Mouse (Mus musculus) intestine, embryonic 15.5 days (tissue): ENCODE measurements around the gene Chchd6. TPM values are rescaled to one million over a fixed set of nuclear protein-coding genes. Genes with fewer than 3 reads are reported as not detected.

Source experiments
- ATAC-seq: fragments of 200-750 bp; cut with Nextera tagmentation; 2 replicates; pipeline ENCODE4 v1.8.0; 2017; ENCODE audit warnings: moderate TSS enrichment, moderate library complexity
- H3K27ac ChIP-seq: fragments of 300-500 bp; sonication (generic); 2 replicates; pipeline ENCODE4 v1.5.1; 2015; ENCODE audit warnings: mild to moderate bottlenecking, inconsistent platforms
- H3K27me3 ChIP-seq: fragments of 300-500 bp; sonication (generic); replicated peaks from 2 replicates; pipeline ENCODE4 v1.6.1; 2015; ENCODE audit warnings: inconsistent platforms
- H3K36me3 ChIP-seq: fragments of 300-500 bp; sonication (generic); 2 replicates; pipeline ENCODE4 v1.6.1; 2015; ENCODE audit warnings: inconsistent platforms
- H3K4me1 ChIP-seq: fragments of 300-500 bp; sonication (generic); replicated peaks from 2 replicates; pipeline ENCODE4 v1.6.1; 2015; ENCODE audit warnings: inconsistent platforms
- H3K4me2 ChIP-seq: fragments of 300-500 bp; sonication (generic); replicated peaks from 2 replicates; pipeline ENCODE4 v1.6.1; 2015; ENCODE audit warnings: mild to moderate bottlenecking, inconsistent platforms
- H3K4me3 ChIP-seq: fragments of 300-500 bp; sonication (generic); replicated peaks from 2 replicates; pipeline ENCODE4 v1.5.1; 2015; ENCODE audit warnings: inconsistent platforms
- H3K9ac ChIP-seq: fragments of 300-500 bp; sonication (generic); 2 replicates; pipeline ENCODE4 v1.6.1; 2015; ENCODE audit warnings: inconsistent platforms
- H3K9me3 ChIP-seq: fragments of 300-500 bp; sonication (generic); 2 replicates; pipeline ENCODE4 v1.6.1; 2016; ENCODE audit warnings: inconsistent platforms
- WGBS: fragments of 180-500 bp; shearing (Covaris S2); methylation state at CpG from one replicate; pipeline ENCODE4 v1.1.7; 2015; 5-methylcytosine and 5-hydroxymethylcytosine counted together
- polyA plus RNA-seq: library from polyadenylated mRNA; unstranded; fragments of >200 nt; fragmentation: Nextera tagmentation; extraction: Ambion mirVana; gene quantifications from 2 replicates; pipeline ENCODE4 v1.2.1, GENCODE M21; 2015

The Chchd6 gene
- polyA plus RNA-seq, 1 experiment from 2014 or later: 40.6 TPM

DNA sequence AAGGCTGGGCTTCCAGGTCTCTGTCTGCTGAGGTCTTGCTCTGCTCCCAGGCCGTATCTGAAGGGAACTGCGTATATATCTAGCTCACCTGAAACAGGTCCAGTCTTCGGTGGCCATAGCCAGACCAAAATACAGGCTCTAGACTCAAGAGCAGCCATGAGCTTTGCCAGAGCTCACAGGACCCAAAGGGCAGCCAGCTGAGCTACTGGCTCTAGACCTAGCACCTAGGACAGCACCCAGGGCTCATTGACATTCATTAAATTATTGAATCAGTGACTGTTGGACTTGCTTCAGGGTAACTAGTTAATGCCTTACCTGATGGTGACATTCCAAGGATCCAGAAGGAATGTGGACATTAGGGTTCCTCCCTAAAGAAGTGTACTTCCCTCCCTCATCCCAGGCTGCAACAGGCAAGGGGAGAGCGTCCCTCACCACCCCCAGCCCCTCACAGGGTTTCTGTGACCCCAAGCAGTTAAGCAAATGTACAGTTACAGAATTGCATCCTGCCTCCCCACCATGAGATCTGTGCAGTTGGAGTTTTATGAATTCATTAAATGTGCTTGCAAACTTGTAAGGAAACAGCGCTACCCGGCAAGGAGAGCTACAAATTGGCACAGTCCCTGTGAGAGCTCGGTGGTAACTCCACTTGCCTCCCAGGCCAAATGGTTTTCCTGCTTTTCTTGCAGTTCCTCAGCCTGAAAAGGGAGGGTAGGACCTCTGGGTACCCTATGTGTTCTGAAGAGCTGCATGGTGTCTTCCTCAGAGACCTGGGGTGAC lies 19.3 kb upstream of the Chchd6 start:
- H3K27ac ChIP-seq: no peak overlapping the region
- no peak overlapping the region for H3K4me2 ChIP-seq
- no peak overlapping the region for H3K9ac ChIP-seq
- no peaks in the 10 kb centered on the region for H3K9me3 ChIP-seq
- no peaks in the 10 kb centered on the region for H3K27me3 ChIP-seq
- no peak overlapping the region for H3K4me3 ChIP-seq
- H3K36me3 ChIP-seq: no peaks in the 10 kb centered on the region
- H3K4me1 ChIP-seq: no peaks in the 10 kb centered on the region
- ATAC-seq: no peak
- 58% methylated on average over 7 of the region's 7 CpGs for WGBS

GRCm38 (mm10) chr6:89614107-89614471 lies 18.6 kb upstream of the Chchd6 start:
- Histone ChIP-seq H3K4me2 (no peak overlapping the region), H3K27me3 (no peaks in the 10 kb centered on the region), H3K4me3 (no peak overlapping the region), H3K9me3 (no peaks in the 10 kb centered on the region), H3K9ac (no peak overlapping the region), H3K36me3 (no peaks in the 10 kb centered on the region), H3K27ac (no peak overlapping the region), H3K4me1 (no peaks in the 10 kb centered on the region)
- ATAC-seq: no peak
- 26% methylated on average over 2 of the region's 2 CpGs for WGBS

DNA sequence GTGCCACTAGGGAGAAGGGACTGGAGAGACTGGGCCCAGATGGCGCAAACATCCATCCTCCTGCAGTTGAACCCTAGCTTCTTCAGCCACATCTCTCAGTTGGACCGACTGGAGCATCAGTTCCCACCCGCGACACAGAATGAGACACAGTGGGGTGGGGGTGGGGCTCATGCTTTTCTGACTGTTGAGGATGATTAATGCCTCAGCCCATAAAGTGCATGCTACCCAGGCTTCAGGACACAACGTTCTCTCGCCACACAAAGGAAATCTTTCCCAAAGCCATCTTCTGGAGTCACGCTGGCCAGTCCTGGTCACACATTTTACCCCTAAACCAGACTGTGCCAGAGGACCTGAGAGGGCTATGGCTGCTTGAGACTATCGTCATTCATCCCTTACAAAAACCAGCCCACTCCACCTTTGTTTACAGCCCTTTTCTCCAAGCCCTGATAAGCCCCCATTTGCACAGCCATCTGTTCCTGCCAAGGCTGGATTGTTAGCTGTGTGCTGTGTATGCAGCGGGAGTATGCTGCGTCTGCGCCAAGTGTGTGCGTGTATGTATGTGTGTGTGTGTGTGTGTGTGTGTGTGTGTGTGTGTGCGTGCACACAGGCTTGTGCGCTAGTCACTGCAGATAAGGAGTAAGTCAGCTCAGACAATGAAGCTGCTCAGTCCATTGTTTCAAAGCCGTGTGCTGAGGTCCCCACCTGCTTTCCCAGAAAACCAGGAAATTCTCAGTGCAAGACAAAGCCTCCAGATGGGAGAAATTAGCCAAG lies 18.1 kb upstream of the Chchd6 start:
- H3K27me3 ChIP-seq: no peaks in the 10 kb centered on the region
- no peak overlapping the region for H3K27ac ChIP-seq
- H3K4me2 ChIP-seq: no peak overlapping the region
- H3K36me3 ChIP-seq: no peaks in the 10 kb centered on the region
- no peaks in the 10 kb centered on the region for H3K4me1 ChIP-seq
- no peak overlapping the region for H3K4me3 ChIP-seq
- no peaks in the 10 kb centered on the region for H3K9me3 ChIP-seq
- no peak overlapping the region for H3K9ac ChIP-seq
- WGBS: 30% methylated on average over 15 of the region's 15 CpGs
- ATAC-seq: peak; percentile 56; the same call in 1 of the 2 replicates

- H3K4me1 ChIP-seq: no peaks in the 10 kb centered on the region
- no peak overlapping the region for H3K9ac ChIP-seq
- 49% methylated on average over 4 of the region's 4 CpGs for WGBS
- H3K27ac ChIP-seq: no peak overlapping the region
- ATAC-seq: no peak
- H3K4me2 ChIP-seq: no peak overlapping the region
- H3K9me3 ChIP-seq: no peaks in the 10 kb centered on the region
- H3K27me3 ChIP-seq: no peaks in the 10 kb centered on the region
- H3K36me3 ChIP-seq: no peaks in the 10 kb centered on the region
- H3K4me3 ChIP-seq: no peak overlapping the region
These were observed 12.5 kb upstream of the Chchd6 start for GRCm38 (mm10) chr6:89607999-89608398.

- Histone ChIP-seq H3K4me1 (no peaks in the 10 kb centered on the region), H3K27ac (no peak overlapping the region), H3K36me3 (no peaks in the 10 kb centered on the region), H3K4me2 (no peak overlapping the region), H3K4me3 (no peak overlapping the region), H3K27me3 (no peaks in the 10 kb centered on the region), H3K9ac (no peak overlapping the region), H3K9me3 (no peaks in the 10 kb centered on the region)
- no peak for ATAC-seq
- WGBS: 55% methylated on average over 3 of the region's 3 CpGs
These were observed 10.6 kb upstream of the Chchd6 start for GRCm38 (mm10) chr6:89606096-89606495.

- no peak overlapping the region for H3K4me3 ChIP-seq
- 90% methylated on average over 1 of the region's 1 CpGs for WGBS
- no peak for ATAC-seq
- no peaks in the 10 kb centered on the region for H3K9me3 ChIP-seq
- H3K36me3 ChIP-seq: no peaks in the 10 kb centered on the region
- no peak overlapping the region for H3K27ac ChIP-seq
- 0 out of 2 replicates have a peak, but pooled peaks cover 4% of the 10 kb centered on the region for H3K4me1 ChIP-seq
- no peak overlapping the region for H3K4me2 ChIP-seq
- no peaks in the 10 kb centered on the region for H3K27me3 ChIP-seq
- no peak overlapping the region for H3K9ac ChIP-seq
These were observed 1.1 kb upstream of the Chchd6 start for GRCm38 (mm10) chr6:89596510-89596909.

GRCm38 (mm10) chr6:89595777-89596146 lies 310 bp upstream of the Chchd6 start:
- H3K9ac ChIP-seq: no peak overlapping the region
- no peaks in the 10 kb centered on the region for H3K36me3 ChIP-seq
- H3K4me2 ChIP-seq: peak overlapping the region; percentile 69
- no peak overlapping the region for H3K27ac ChIP-seq
- H3K27me3 ChIP-seq: no peaks in the 10 kb centered on the region
- no peaks in the 10 kb centered on the region for H3K9me3 ChIP-seq
- ATAC-seq: peak; percentile 38; the same call in 1 of the 2 replicates
- WGBS: 27% methylated on average over 5 of the region's 5 CpGs
- 0 out of 2 replicates have a peak, but pooled peaks cover 4% of the 10 kb centered on the region for H3K4me1 ChIP-seq
- H3K4me3 ChIP-seq: peak overlapping the region; percentile 79; the same call in 1 of the 2 replicates

- Histone ChIP-seq H3K4me1 (0 out of 2 replicates have a peak, but pooled peaks cover 4% of the 10 kb centered on the region), H3K4me2 (no peak overlapping the region)
These were observed 3.4 kb downstream of the Chchd6 start for GRCm38 (mm10) chr6:89592016-89592415.

GRCm38 (mm10) chr6:89591531-89591930 lies 3.9 kb downstream of the Chchd6 start:
- Histone ChIP-seq H3K36me3 (no peaks in the 10 kb centered on the region), H3K27ac (no peak overlapping the region), H3K9ac (no peak overlapping the region), H3K9me3 (no peaks in the 10 kb centered on the region), H3K27me3 (no peaks in the 10 kb centered on the region), H3K4me3 (no peak overlapping the region), H3K4me1 (0 out of 2 replicates have a peak, but pooled peaks cover 4% of the 10 kb centered on the region), H3K4me2 (no peak overlapping the region)
- WGBS: 83% methylated on average over 3 of the region's 3 CpGs
- ATAC-seq: no peak

More at GRCm38 (mm10) chr6:89592016-89592415, 3.4 kb downstream of the Chchd6 start:
- Histone ChIP-seq H3K4me3 (no peak overlapping the region), H3K9ac (no peak overlapping the region), H3K36me3 (no peaks in the 10 kb centered on the region), H3K9me3 (no peaks in the 10 kb centered on the region), H3K27ac (no peak overlapping the region), H3K27me3 (no peaks in the 10 kb centered on the region)
- WGBS: 87% methylated on average over 3 of the region's 3 CpGs
- ATAC-seq: no peak

DNA sequence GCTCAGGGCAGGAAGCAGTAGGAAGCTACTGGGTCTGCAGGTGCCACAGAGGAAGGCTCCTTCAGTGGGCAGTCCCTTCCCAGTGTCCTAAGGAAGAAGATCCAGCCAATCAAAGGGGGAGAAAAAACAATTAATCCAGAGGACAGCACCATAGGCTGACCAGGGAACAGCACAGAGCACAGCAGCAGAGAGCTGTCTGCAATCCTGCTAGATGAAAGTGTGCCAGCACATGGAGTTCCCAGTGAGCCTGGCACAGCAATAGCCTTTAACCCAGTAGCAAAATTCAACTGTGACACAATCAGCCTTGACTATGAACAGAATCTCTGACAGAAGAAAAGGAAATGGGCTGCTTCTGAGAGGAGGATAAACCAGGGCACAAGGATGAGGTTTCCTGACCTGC lies 9.8 kb downstream of the Chchd6 start:
- Histone ChIP-seq H3K4me3 (no peak overlapping the region), H3K9me3 (no peaks in the 10 kb centered on the region), H3K4me2 (no peak overlapping the region), H3K27ac (no peak overlapping the region), H3K36me3 (no peaks in the 10 kb centered on the region), H3K27me3 (no peaks in the 10 kb centered on the region), H3K9ac (no peak overlapping the region), H3K4me1 (no peaks in the 10 kb centered on the region; the same call in 1 of the 2 replicates)
- ATAC-seq: no peak

DNA sequence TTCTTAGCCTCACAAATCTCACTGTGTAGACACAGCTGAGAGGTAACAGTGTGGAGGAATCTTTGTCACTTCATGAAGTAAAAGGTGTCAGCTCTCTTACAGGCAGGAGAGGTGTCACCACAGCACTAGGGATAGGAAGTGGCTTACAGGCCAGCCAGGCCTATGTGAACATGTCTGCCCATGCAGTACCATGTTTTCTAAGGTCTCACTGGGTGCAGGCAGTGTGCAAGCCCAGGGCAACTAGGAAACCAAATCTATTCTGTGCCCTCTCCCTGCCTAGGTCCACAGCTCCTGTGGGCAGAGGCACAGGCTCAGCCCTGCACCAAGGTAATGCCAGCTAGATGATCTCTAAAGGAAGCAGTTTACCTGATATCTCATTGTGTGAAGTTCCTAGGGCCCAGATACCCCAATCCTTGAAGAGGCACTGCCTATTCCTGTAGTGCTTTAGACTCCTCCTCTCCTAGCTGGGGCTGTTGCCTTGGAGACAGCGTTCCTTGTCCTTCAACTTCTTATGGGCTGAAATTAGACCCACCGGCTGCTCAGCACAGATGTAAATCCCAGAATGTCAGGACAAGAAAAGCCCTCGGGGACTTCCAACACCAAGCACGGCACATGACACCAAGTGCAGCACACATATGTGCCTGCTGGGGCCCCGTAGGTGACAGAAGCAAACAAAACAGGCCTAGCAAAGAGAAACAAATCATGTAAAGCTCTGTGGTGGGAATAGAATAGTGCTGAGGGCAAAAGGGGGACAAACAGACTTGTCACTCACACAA lies 10.6 kb downstream of the Chchd6 start:
- H3K9ac ChIP-seq: no peak overlapping the region
- 42% methylated on average over 5 of the region's 5 CpGs for WGBS
- no peaks in the 10 kb centered on the region for H3K9me3 ChIP-seq
- no peaks in the 10 kb centered on the region for H3K27me3 ChIP-seq
- no peak overlapping the region for H3K4me2 ChIP-seq
- no peak overlapping the region for H3K27ac ChIP-seq
- H3K4me3 ChIP-seq: no peak overlapping the region
- no peaks in the 10 kb centered on the region; the same call in 1 of the 2 replicates for H3K4me1 ChIP-seq
- no peaks in the 10 kb centered on the region for H3K36me3 ChIP-seq
- ATAC-seq: no peak

- no peak for ATAC-seq
- no peak overlapping the region for H3K27ac ChIP-seq
- no peaks in the 10 kb centered on the region for H3K36me3 ChIP-seq
- H3K9me3 ChIP-seq: no peaks in the 10 kb centered on the region
- H3K4me2 ChIP-seq: no peak overlapping the region
- no peak overlapping the region for H3K4me3 ChIP-seq
- WGBS: 82% methylated on average over 3 of the region's 3 CpGs
- no peaks in the 10 kb centered on the region for H3K27me3 ChIP-seq
- H3K9ac ChIP-seq: no peak overlapping the region
- no peaks in the 10 kb centered on the region; the same call in 1 of the 2 replicates for H3K4me1 ChIP-seq
These were observed 12.3 kb downstream of the Chchd6 start for GRCm38 (mm10) chr6:89583170-89583569.
